Mouse (Mus musculus) ovary, postnatal 14 days (tissue): Measurements from ENCODE around the gene Akt1.
A peak's percentile ranks its signal among the peaks of the same experiment; 100 is the strongest.

Experiments
- DNase-seq: peaks from one replicate; pipeline ENCODE4 v3.0.0; 2022; ENCODE audit warnings: low spot score

The Akt1 gene

GRCm38 (mm10) chr12:112660576-112661326 is 13.9 kb downstream of the Akt1 start:
- DNase-seq = peak; percentile 58

GRCm38 (mm10) chr12:112659109-112659508 is 15.6 kb downstream of the Akt1 start:
- peak; percentile 57 for DNase-seq

GRCm38 (mm10) chr12:112658619-112659018 is 16.1 kb downstream of the Akt1 start:
- DNase-seq = no peak

- DNase-seq = no peak
Observed at GRCm38 (mm10) chr12:112654076-112654475, 20.6 kb downstream of the Akt1 start.

GRCm38 (mm10) chr12:112653157-112653824 is 21.4 kb downstream of the Akt1 start:
- peak; percentile 77 for DNase-seq

GRCm38 (mm10) chr12:112651778-112652439 is 22.8 kb downstream of the Akt1 start:
- DNase-seq = no peak

- no peak for DNase-seq
Observed at GRCm38 (mm10) chr12:112648081-112648480, 26.6 kb downstream of the Akt1 start.

GRCm38 (mm10) chr12:112646139-112646538 is 28.5 kb downstream of the Akt1 start:
- no peak for DNase-seq

- peak; percentile 15 for DNase-seq
Observed at GRCm38 (mm10) chr12:112644855-112645506, 29.7 kb downstream of the Akt1 start.

- DNase-seq = peak; percentile 97
Observed at GRCm38 (mm10) chr12:112644180-112644854, 30.4 kb downstream of the Akt1 start, which contains the start of gene Siva1. TSS of gene Siva1 (plus strand) at chr12:112644679.

- no peak for DNase-seq
Observed at GRCm38 (mm10) chr12:112643126-112643525, 31.6 kb downstream of the Akt1 start.

- DNase-seq = no peak
Observed at GRCm38 (mm10) chr12:112639526-112639925, 35.2 kb downstream of the Akt1 start.

GRCm38 (mm10) chr12:112633686-112634085 is 41.0 kb downstream of the Akt1 start:
- DNase-seq = no peak

GRCm38 (mm10) chr12:112632907-112633306 is 41.8 kb downstream of the Akt1 start:
- no peak for DNase-seq

- no peak for DNase-seq
Observed at GRCm38 (mm10) chr12:112632084-112632777, 42.5 kb downstream of the Akt1 start.

- no peak for DNase-seq
Observed at GRCm38 (mm10) chr12:112631472-112631871, 43.2 kb downstream of the Akt1 start.

GRCm38 (mm10) chr12:112630796-112631195 is 43.9 kb downstream of the Akt1 start:
- DNase-seq = no peak

- DNase-seq = no peak
Observed at GRCm38 (mm10) chr12:112630029-112630428, 44.7 kb downstream of the Akt1 start.

GRCm38 (mm10) chr12:112628928-112629721 is 45.6 kb downstream of the Akt1 start:
- no peak for DNase-seq

GRCm38 (mm10) chr12:112628197-112628596 is 46.5 kb downstream of the Akt1 start:
- DNase-seq = no peak
